Mouse (Mus musculus) E14TG2a.4 (cell line): ENCODE data around the gene Rragd.

ENCODE experiments used
- CTCF ChIP-seq: conservative IDR thresholded peaks from 2 replicates; pipeline ENCODE4 v1.5.1; 2014; ENCODE audit warnings: low read length
- NANOG ChIP-seq: IDR thresholded peaks from 2 replicates; pipeline ENCODE4 v1.6.1; 2014; ENCODE audit warnings: borderline replicate concordance, low read length, mixed read lengths
- POU5F1 ChIP-seq: IDR thresholded peaks from 2 replicates; pipeline ENCODE4 v1.6.1; 2014; ENCODE audit warnings: low read length, borderline replicate concordance

GRCm38 (mm10) chr4:32940984-32941383 lies 41.9 kb upstream of the Rragd start:
- TF ChIP-seq CTCF (no peak), NANOG (no peak), POU5F1 (peak; percentile 65; the same call in 1 of the 2 replicates)
